Mouse (Mus musculus) monocyte, adult 5-6 weeks (primary cell): ENCODE measurements around the gene Rgs6. TPM values are rescaled to one million over a fixed set of nuclear protein-coding genes. Genes with fewer than 3 reads are reported as not detected.

Experiments used
- ATAC-seq: fragments of 153-309, 156-312 bp; replicated peaks from 2 replicates; pipeline ENCODE4 v1.8.0; 2017; ENCODE audit warnings: mild to moderate bottlenecking; ENCODE audit not compliant: low TSS enrichment, insufficient number of reproducible peaks, severe bottlenecking, poor library complexity, low FRiP score
- total RNA-seq: library from RNA; stranded (forward); fragments of 200-1000, 200-491, 200-594 nt; gene quantifications from 3 replicates; pipeline ENCODE4 v1.2.3, GENCODE M21; 2017

Gene Rgs6
- total RNA-seq, 1 experiment from 2014 or later: not detected

DNA sequence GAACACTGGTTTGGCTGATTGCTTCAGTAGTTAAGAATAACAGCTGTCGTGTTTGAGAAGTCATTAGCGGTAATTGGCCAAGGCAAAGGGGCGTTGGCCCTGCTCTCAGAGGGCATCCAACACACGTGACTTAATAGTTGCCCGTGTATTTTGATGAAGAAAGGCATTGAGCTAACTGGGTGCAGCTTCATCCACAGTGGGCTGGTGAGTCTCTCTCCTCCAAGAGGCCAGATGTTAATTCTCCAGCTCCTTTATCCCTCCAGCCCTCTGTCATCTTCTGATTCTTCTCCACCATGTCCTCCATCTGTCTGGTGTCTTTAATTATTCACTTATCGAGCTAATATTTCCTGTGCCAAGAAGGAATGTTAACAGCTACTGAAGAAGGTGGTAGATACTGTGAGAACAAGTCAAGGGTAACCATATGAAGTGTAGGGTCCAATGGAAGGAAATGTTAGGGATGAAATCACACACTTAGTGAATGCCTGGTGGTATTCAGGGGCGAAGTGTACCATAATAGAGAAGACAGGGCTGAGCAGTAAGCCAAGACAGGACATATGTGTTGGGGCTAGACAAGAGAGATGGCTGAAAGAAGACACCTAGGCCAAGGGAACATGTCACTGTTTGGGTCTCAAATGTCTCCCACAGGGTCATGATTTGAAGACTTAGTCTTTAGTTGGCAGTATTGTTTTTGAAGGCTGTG, 411.4 kb downstream of the Rgs6 start:
- ATAC-seq: no peak

DNA sequence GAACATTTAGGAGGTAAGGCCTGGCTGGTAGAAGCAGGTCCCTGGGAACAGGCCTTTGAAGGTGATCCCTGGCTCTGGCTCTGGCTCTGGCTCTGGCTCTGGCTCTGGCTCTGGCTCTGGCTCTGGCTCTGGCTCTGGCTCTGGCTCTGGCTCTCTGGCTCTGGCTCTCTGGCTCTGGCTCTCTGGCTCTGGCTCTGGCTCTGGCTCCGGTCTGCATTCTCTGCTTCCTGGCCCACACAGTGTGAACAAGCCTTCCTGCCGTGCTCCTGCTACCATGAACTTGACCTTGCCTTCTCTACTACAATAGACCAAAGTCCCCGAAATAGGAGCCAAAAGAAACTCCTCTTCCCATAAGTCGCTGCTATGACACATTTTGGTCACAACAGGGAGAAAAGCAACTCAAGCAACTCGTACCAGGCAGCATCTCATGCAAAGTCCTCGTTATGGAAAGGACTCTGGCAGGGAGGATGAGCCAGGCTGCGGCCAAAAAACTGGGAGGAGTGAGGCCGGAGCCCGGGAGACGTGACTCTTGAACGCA, 412.0 kb downstream of the Rgs6 start:
- no peak for ATAC-seq

DNA sequence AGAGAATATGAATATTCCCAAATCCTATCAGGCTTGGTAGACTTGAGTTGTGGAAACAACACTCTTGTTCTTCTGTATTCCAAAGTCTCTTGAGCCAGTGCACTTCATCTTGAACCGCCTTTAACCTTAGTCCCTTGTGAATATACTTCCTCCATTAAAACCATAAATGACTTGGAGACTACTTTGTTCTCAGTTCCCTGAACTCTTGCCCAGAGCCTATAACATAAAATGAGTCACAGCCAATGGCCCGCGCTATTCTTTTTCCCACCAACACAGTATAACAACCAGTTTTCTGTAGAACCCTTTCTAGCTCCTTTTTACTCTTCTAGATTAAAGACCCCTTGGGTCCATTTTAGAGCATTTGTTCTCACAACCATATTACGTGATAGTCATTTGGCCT, 412.9 kb downstream of the Rgs6 start:
- no peak for ATAC-seq

DNA sequence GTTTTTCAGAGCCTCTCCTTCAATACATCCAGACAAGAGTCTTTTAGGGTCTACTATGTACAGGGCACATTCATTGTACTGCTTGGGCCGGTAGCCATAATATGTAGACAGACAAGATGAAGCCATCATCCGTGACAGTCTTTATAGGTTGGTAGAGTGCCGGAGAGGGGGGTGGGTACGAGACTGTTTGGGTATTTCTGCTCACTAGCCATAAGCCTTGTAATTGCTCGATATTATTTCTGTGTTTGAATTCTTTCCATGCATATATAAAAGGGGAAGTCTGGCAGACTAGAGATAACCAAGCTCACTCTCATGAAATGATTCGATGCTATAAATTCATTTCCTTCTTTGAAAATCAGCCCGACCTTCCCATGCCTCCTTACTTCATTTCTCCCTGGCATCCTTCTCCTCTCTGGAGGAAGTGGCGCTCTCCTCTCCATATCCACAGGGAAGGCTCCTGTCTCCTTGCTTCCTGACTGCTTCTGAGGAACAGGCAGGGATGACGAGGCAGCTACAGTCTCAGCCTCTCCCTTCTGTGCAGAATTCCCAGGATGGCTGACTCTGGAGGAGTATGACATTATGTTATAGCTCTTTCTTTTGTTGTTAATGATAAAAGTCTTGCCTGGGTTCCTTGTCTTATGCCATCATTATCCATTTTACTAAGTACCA, 416.1 kb downstream of the Rgs6 start:
- ATAC-seq: no peak

DNA sequence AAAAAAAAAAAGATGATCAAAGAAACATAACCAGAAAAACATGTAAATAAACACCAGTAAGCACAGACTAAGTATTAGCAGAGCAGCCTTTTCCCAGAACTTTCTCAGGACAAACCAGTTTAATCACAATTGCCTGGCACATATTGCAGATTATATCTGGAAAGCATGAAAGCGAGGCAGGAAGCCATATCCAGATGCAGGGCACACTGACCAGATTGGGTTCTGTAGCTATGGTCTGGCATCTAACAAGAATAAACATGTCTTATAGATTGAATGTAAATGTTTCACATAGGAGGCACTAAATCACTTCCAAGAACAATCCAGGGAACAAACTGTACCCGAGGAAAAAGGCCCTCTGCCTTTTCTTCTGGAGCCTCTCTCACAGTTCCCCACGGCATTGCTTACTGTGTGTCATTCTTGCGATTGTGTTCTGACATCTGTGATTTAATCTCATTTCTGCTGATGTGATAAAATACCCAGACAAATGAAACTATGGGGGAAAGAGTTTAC, 423.0 kb downstream of the Rgs6 start:
- no peak for ATAC-seq

DNA sequence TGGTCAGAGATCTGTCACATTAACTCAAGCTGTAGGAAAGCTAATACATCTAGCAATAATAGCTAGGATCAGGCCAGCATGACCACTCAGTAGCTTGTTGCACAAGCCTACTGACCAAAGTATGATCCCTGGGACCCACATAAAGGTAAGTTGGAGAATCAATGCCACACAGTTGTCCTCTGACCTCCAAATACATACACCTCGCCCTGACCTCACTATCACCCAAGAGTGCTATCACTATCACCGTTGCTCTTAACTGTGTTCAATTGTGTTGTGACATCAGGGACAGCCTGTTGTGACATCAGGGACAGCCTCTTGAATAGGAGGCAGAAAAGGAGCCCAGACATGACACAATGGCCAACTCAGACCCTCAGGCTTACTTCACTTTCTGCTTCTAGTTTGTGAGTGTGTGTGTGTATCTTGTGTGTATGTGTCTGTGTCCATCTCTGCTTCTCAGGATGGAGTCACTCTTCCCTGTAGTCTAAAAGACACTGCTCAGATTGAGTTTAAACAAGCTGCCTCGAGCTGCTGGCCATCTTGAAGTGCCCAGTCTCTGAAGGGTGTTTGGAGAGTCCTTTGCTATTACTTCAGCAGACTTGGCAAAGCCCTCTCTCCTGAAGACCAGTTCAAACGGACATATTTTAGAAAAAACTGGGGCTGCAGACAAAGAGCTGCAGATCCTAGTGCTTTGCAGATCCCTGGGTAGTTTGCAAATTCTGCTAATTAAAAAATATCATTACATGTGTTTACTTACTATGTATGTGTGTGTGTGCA, 426.0 kb downstream of the Rgs6 start:
- ATAC-seq: no peak

DNA sequence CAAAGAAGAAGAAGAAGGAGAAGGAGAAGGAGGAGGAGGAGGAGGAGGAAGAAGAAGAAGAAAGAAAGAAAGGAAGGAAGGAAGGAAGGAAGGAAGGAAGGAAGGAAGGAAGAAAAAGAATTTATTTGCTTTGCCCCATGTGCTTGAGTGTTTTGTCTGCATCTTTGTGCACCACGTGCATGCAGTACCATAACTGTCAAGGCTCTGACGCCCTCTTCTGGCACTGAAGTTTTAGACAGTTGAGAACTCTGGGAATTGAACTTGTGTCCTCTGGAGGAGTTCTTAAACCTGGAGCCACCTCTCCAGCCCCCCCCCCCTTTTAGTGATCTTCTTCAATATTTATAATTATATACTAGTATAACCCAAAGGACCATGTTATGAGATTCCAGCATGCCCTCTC, 426.8 kb downstream of the Rgs6 start:
- ATAC-seq: no peak

DNA sequence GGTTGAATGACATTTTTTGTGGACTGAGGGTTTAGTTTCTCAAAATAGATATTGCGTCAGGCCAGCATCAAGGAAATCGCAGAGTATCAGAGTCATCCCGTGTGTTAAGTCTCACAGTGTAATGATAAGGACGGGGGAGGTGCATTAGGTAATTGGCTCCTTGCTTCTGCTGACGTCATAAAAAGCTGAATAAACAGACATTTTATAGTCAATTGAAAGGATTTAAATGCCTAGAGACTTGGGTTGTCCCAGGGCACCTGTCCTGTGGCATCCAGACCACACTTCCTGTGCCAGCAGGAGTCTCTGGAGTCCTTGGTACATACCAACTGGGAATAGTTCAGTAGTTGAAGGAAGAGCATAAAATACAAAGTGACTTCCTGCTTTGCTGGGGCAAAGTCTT, 427.3 kb downstream of the Rgs6 start:
- ATAC-seq: no peak

DNA sequence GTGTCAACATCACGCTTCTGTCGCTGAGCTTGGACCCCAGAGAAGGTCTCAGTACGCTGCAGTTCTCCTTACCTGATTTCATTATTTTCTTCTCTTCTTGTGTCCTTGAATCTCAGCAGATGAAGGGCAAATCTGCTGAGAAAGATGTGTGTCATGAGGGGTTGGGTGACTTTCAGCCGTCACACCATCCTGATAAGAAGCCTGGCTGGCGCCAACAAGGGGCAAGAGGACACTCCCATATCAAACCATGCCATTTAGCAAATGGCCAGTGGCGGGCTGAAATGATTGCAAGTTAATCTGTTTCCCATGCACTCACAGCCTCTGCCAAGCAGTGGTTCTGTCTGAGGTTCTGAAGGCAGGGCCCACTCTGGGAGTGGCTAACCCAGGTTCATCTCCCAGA, 428.4 kb downstream of the Rgs6 start:
- ATAC-seq: no peak

DNA sequence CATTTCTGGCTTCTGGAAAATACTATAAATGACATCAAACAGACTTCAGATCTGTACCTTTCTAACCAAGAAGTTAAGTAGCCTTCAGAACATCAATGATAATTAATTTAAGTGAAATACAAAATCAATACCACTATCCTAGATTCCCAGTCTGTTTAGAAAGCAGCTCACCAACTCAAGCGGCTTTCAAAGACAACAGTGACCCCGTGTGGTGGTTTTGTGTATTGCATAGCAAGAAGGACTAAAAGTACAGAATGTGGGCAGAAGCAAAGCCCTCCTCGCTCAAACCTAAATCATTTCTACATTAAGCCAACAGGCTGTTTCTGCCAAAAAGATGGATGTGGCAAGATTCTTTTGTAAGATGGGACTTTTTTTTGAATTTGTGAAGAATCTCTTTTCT, 429.9 kb downstream of the Rgs6 start:
- no peak for ATAC-seq

DNA sequence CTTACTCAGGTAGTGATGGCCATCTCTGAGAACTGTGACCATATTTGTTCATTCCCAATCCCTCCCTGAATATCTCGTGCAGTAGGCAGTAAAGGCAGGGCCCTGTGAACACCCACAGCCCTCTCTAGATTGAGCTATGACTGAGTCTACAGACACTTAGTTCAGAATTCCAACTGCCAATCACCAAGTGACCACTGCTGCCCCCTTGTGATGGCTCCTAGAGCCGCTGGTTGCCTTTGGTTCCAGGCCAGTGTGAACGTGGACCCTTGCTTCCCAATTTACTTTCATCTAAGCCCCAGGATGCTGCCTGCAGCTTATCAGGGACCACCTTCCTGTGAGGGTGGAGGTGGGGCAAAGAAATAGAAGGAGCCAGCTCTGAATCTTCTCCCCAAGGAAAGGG, 438.9 kb downstream of the Rgs6 start:
- no peak for ATAC-seq

DNA sequence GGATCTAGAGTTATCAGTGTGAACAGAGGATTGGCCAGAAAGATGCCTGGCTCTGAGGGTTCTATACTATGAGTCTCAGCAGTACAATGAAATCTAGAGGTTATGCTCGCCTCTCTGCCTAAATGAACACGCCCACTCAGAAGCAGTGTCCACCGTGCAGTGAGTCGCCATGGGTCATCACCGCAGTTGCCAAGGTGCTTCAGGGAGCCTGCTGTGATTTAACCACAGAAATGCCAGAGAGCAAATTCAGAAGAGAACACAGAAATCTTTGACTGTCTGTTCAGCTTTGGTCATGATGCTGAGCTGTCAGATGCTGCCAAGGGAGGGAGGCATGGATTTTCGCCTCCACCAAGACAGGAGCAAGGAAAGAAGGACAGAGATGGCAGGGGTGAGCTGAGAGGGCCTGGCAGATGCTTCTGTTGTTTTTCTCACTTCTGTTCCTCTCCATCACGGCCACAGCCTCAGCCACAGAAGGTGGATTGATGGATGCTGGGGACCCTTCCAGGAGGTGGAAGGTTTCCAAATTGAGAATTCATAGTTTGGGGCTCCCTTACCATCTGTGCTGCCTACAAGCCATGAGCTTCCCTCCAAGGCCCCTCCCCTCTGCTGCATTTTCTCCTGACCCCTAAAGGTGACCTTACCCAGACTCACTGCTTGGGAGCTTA, 445.2 kb downstream of the Rgs6 start:
- no peak for ATAC-seq

DNA sequence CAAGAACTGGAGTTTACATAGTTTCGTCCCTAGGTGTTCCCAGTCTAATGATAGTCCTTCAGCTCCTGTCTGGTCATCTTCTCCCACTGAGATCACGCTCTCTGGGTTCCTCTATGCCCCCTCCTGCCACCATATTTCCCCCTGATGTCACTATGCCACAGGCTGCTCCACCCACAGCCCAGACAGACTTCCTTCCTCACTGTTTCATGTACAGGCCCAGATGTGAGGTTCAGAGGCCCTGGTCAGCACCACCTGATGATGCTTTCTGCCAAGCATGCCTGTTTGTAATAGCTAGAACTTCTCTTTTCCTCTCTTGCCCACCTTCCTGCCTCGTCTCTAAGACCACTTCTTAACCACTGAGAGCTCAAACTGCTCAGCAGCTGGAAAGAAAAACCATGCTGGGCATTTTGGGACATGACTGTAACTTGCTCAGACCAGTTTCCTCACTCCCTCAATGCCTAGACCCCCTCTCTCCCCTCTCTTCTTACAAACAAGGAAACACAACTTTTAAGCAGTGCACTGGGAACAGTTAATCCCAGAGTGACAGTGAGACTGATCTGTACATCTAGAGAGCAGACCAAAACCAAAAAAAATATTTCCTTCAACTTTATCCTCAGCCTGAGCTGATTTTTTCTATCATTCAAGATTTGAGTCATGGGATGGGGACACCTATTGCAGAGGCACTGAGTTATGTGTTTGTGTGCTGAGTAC, 446.9 kb downstream of the Rgs6 start:
- no peak for ATAC-seq

DNA sequence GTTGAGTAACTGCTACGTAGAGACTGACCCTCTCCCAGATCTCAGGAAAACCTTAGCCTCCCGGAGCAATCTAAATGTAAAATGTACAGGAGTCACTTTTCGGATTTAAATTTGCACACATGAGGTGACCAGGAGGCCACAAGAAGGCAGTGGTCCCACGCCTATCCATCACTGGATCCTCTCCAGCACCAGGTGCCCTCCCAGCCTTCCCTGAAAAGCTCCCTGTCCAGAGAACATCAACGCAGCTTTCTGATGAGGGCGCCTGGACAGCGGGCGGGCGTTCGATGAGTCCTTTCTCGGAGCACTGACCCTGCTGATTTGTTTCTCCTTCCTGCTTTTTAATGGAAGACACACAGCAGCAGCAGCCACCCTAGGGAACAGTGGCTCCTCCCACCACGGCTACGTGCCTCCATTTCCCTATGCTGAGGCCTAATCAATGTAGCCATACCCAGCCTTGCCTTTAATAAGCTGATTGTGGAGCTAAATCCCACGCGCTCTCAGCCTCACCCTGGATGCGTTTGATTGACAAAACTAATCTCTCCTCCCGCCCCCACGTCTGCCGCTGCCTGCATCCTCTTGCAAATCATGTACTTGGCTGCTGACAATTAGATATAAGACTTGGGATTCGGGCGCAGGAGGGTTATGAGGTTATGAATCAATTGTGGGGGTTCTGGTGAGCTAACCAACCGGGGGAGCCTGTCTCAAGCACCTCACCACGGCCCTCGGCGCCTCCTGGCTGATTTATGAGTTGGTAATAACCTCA, 449.9 kb downstream of the Rgs6 start:
- no peak for ATAC-seq

DNA sequence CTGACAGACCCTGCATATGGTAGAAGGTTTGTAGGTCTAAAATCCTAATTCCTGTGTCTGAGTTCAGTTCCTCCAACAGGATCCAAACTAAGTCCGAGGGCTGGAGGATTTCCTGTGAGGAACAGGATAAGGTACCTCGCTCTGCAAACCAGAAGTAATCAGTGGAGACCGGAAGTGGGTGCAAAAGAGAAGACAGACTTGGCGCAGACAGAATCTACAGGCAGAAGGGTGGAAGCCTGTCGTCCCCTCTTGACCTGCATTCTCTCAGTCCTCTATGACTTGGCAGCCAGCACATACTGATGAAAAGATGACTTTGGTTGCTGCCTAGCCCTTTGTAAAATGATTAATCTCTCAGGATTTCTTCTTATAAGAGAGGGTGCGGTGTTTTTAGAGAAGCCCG, 450.7 kb downstream of the Rgs6 start:
- no peak for ATAC-seq

DNA sequence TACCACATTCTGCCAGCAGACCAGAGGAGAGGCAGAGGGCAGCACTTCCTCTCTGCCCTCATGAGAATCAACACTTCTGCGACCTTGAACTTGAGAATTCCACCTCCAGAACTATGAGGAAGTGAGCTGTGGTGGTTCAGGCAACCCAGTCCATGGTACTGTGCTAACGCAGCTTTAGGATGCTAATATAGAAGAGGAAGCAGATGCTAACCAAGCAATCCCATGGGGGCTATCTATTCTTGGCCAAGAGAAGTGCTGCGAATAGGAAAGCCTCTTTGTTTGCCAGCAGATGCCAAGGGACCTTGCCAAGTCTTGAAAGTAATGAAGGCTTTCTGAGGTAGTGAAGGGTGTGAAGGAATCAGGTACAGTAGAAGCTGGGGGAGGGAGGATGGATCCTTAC, 451.8 kb downstream of the Rgs6 start:
- no peak for ATAC-seq

DNA sequence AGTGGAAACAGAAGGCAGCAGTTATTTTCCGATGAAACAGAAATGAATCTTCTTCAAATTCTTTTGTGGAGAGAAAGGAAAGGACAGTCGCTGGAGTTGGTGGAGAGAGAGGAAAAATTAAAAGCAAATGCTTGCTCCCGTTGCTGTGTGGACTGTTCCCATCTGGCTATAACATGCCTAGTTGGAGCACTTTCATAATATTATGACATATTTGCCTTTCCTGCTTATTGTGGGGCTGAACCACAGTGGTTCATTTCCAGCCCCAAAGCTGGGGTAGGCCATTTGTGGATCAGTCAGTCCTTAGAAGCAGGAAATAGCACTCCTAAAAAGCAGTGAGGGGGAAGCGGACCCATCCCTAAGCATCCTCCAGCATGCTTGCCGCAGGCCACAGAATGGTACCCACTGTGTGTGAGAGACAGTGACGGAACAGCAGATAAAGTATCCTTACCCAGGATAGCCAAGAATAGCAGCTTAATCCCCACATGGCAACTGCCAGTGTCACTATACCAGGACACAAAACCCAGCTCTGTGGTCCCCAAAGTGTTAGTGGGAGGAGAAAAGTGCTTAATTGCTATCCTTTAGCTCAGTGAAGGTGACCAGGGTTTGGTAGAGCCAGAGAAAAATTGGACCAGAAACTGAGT, 456.0 kb downstream of the Rgs6 start:
- no peak for ATAC-seq
